Mouse (Mus musculus): ENCODE data around the gene Gbx2. TPM values are rescaled to one million over a fixed set of nuclear protein-coding genes. Genes with fewer than 3 reads are reported as not detected.
A peak's percentile ranks its signal among the peaks of the same experiment; 100 is the strongest.

Gbx2 gene
- polyA plus RNA-seq, 1 experiment from 2014 or later = 0.28 TPM

DNA sequence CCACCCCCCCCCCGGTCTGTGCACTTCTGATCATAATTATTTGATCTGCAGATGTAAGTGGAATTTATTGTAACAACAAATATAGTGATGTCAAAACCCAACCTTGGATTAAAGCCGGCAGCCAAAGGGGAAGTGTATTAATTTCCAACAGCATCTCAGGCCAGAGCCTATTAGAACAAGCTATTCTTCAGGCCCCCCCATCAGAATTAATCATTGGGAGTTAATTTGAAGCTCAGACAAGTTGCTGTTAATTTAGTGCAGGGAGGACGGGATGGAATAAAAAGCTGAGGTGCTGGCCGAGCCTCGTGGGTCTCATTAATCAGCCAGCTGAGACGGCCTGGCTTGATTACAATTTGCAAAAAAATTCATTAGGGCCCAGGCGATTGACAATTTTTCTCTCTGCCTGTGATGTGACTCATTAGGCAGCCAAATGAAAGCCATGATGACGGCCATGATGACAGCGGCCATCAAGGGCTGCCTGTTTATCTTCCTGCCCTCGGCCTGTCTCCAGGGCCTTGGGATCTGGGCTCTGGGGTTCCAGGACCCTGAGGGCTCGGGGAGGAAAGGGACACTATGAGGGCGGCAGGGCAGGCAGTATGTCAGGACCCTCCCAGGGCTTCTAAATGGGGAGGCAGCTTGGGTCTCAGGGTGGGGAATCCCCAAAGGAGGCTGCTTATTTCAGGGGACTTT, 5.3 kb downstream of the Gbx2 start:
- Histone ChIP-seq H3K4me3 (replicated peaks) (no peak overlapping the region), H3K9ac (no peak overlapping the region), H3K4me1 (peaks cover 40% of the 10 kb centered on the region), H3K27ac (replicated peaks) (no peak overlapping the region), H3K36me3 (no peaks in the 10 kb centered on the region), H3K4me2 (replicated peaks) (no peak overlapping the region), H3K9me3 (replicated peaks) (no peaks in the 10 kb centered on the region), H3K27me3 (peaks cover 99% of the 10 kb centered on the region)
- no peak for ATAC-seq (ENCODE audit: insufficient number of reproducible peaks, low FRiP score, low TSS enrichment, low read depth)
- 28% methylated on average over 12 of the region's 12 CpGs for WGBS

DNA sequence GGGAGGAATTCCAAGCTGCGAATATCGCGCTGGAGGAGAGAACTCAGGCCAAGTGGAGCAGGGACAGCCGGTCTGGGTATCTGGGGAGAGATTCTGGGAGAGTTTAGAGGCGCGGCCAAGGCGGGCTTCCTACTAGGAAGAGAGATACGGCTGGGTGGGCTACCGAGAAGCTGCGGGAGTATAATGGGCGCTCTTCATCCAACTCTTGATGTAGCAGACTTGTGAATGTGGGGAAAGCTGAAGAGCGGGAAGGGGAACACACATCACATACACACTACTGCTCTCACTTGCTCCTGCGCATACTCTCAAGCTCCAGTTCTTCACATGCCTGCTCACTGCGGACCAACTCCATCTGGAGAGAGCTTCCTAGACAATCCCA, 7.3 kb downstream of the Gbx2 start:
- H3K9me3 ChIP-seq (replicated peaks) = no peaks in the 10 kb centered on the region
- no peak for ATAC-seq (ENCODE audit: insufficient number of reproducible peaks, low FRiP score, low TSS enrichment, low read depth)
- H3K4me2 ChIP-seq (replicated peaks) = 0 out of 2 replicates have a peak overlapping the region, but pooled peaks have one; percentile 28
- H3K9ac ChIP-seq = no peak overlapping the region
- peaks cover 99% of the 10 kb centered on the region for H3K27me3 ChIP-seq
- peaks cover 22% of the 10 kb centered on the region for H3K4me1 ChIP-seq
- no peak overlapping the region for H3K4me3 ChIP-seq (replicated peaks)
- no peaks in the 10 kb centered on the region for H3K36me3 ChIP-seq
- no peak overlapping the region for H3K27ac ChIP-seq (replicated peaks)
- 8% methylated on average over 14 of the region's 14 CpGs for WGBS

DNA sequence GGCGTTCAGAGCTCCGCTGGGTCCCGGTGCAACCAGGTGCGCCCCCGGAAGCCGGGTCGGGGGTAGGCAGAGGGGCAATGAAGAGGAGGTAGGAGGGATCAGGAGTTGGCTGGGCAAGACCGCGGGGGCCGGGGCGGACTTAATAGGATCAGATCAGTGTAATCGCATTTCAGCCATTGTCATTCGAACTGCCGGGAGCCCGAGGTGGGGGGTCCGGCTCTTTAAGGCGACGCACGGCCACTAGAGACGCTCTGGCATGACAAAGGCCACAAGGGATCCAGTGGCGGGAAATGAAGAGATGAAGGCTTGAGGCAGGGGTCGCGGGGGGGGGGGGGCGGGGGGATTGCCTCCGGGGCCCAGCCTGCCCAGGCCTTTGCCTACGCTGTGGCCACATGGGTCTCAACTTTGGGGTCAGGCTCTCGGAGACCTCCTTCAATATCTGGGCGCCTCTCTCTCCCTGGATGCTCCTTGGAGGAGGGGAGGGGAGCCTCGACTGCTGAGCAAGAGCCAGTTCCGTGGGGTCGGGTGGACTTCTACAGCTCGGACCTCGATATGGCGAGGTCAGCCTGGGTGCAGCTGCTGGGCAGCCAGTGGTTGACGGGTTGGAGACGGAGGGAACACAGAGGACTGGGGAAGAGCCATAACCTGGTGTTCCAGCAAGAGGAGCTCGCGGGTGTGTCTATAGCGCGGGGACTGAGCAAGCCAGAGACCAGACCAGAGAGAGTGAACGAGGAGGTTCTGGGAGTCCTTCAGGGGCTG, 7.9 kb downstream of the Gbx2 start:
- H3K27me3 ChIP-seq = peaks cover 97% of the 10 kb centered on the region
- peaks cover 20% of the 10 kb centered on the region for H3K4me1 ChIP-seq
- H3K4me2 ChIP-seq (replicated peaks) = peak overlapping the region; percentile 28; the same call in 1 of the 2 replicates
- ATAC-seq (ENCODE audit: insufficient number of reproducible peaks, low FRiP score, low TSS enrichment, low read depth) = no peak
- no peak overlapping the region for H3K9ac ChIP-seq
- H3K27ac ChIP-seq (replicated peaks) = no peak overlapping the region
- no peaks in the 10 kb centered on the region for H3K9me3 ChIP-seq (replicated peaks)
- H3K4me3 ChIP-seq (replicated peaks) = peak overlapping the region; percentile 13; the same call in 1 of the 2 replicates
- WGBS = 1% methylated on average over 40 of the region's 41 CpGs
- H3K36me3 ChIP-seq = no peaks in the 10 kb centered on the region

DNA sequence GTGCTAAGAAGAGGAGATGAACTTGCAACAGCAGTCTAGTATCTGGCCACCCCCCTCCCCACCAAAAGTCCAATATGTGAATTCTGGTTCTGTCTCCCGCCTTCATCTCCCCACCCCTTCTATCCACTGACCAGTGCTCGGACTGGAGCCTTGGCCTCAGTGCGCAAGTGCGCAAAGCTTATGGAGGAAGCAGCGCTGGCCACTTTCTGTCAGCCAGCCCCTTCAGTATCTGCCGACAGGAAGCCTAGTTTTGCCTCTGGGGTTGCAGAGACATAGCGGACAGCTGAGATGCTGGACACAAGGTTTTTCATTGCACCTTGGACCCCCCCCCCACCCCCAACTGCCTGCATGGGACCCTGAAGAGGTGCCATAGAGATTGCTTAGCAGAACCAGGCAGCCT, 8.7 kb downstream of the Gbx2 start:
- Histone ChIP-seq H3K9ac (no peak overlapping the region), H3K36me3 (no peaks in the 10 kb centered on the region), H3K9me3 (replicated peaks) (no peaks in the 10 kb centered on the region), H3K27ac (replicated peaks) (no peak overlapping the region), H3K27me3 (peaks cover 97% of the 10 kb centered on the region), H3K4me1 (peaks cover 16% of the 10 kb centered on the region), H3K4me2 (replicated peaks) (no peak overlapping the region), H3K4me3 (replicated peaks) (no peak overlapping the region)
- no peak for ATAC-seq (ENCODE audit: insufficient number of reproducible peaks, low FRiP score, low TSS enrichment, low read depth)
- WGBS = 2% methylated on average over 7 of the region's 7 CpGs

DNA sequence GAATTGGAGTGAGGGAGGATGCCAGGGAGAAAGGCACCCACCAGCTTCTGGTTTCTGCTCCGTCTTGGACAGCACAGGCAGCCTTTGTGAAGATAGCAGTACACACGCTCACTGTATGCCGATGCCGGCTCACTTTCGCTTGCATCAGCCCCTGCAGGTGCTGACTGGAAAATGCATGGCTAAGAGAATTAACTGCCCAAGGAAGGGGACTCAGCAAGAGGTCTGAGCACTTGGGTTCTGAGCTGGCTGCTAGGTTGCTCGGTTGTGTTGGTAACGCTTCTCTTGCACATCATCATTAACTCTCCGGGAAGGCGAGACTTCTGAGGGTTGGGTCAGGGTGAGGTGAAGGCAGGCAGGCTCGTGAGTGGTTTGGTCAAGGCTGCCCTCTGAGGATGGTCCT, 9.2 kb downstream of the Gbx2 start:
- peaks cover 95% of the 10 kb centered on the region for H3K27me3 ChIP-seq
- H3K4me1 ChIP-seq = peaks cover 11% of the 10 kb centered on the region
- ATAC-seq (ENCODE audit: insufficient number of reproducible peaks, low FRiP score, low TSS enrichment, low read depth) = no peak
- no peaks in the 10 kb centered on the region for H3K36me3 ChIP-seq
- H3K4me3 ChIP-seq (replicated peaks) = no peak overlapping the region
- no peak overlapping the region for H3K27ac ChIP-seq (replicated peaks)
- H3K9me3 ChIP-seq (replicated peaks) = no peaks in the 10 kb centered on the region
- no peak overlapping the region for H3K9ac ChIP-seq
- H3K4me2 ChIP-seq (replicated peaks) = no peak overlapping the region
- WGBS = 3% methylated on average over 10 of the region's 10 CpGs

DNA sequence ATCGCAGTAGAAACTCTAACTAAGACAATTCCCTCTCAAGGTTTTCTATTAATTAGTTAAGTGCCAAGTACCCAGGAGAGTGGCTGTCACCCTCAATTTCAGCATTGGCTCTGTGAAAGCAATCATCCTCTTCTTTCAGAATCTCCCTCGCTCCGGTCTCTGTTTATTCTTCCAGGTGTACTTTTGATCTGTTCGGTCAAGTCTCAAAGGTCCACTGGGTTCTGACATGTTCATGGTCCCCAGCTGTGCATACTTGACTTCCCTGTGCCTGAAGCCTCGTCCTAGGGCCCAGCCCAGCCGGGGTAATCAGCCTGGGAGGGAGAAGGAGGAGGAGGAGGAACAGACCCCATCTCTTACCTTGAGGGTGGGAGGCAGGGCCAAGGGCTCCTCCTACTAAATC, 11.8 kb downstream of the Gbx2 start:
- 64% methylated on average over 6 of the region's 6 CpGs for WGBS
- Histone ChIP-seq H3K27ac (replicated peaks) (no peak overlapping the region), H3K9ac (no peak overlapping the region), H3K4me1 (peaks cover 11% of the 10 kb centered on the region), H3K9me3 (replicated peaks) (no peaks in the 10 kb centered on the region), H3K4me2 (replicated peaks) (no peak overlapping the region), H3K27me3 (peaks cover 69% of the 10 kb centered on the region), H3K4me3 (replicated peaks) (no peak overlapping the region), H3K36me3 (no peaks in the 10 kb centered on the region)
- no peak for ATAC-seq (ENCODE audit: insufficient number of reproducible peaks, low FRiP score, low TSS enrichment, low read depth)

DNA sequence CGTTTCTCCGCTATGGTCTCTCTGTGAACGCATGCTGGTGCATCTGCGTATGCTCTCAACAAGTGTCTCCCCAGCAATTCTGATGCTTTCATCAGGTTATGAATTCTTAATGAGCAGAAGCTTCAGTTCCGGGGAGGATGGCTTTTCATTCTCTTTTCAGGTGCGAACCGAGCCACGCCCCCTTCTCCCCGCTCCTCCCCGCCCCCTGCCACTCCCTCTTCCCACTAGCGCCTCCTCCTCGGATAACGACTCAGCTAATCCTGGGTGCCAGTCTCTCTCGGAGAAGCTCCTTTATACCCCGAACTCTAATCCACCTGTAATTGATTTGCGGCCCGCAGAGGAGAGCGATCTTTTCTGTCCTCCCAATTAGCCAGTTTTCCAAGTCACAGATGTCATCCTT, 12.9 kb downstream of the Gbx2 start:
- WGBS = 15% methylated on average over 18 of the region's 18 CpGs
- peaks cover 58% of the 10 kb centered on the region for H3K27me3 ChIP-seq

DNA sequence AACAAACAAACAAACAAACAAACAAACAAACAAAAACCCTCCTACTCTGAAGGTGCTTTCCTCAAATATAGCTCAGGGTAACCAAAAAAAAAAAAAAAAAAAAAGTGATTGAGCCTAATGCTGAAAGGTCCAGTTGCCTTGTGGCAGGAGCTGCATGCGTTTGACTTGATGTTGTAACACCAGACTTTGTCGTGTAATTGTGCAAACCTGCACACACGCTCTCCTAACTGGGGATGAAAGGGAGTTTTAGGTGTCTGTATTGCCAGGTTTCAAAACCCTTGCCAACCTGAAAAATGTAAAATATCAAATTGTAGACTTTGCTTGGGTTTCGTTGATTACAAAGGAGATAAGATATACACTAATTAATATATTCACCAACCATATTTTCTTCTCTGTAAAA, 17.4 kb downstream of the Gbx2 start:
- ATAC-seq (ENCODE audit: insufficient number of reproducible peaks, low FRiP score, low TSS enrichment, low read depth) = no peak
- H3K9me3 ChIP-seq (replicated peaks) = no peaks in the 10 kb centered on the region
- no peak overlapping the region for H3K9ac ChIP-seq
- H3K4me2 ChIP-seq (replicated peaks) = no peak overlapping the region
- H3K27me3 ChIP-seq = peaks cover 16% of the 10 kb centered on the region
- no peak overlapping the region for H3K27ac ChIP-seq (replicated peaks)
- H3K36me3 ChIP-seq = no peaks in the 10 kb centered on the region
- 74% methylated on average over 4 of the region's 4 CpGs for WGBS
- peaks cover 4% of the 10 kb centered on the region; the same call in 1 of the 2 replicates for H3K4me1 ChIP-seq
- no peak overlapping the region for H3K4me3 ChIP-seq (replicated peaks)

More for the DNA sequence above, 12.9 kb downstream of the Gbx2 start:
- peaks cover 6% of the 10 kb centered on the region for H3K4me1 ChIP-seq
- ATAC-seq (ENCODE audit: insufficient number of reproducible peaks, low FRiP score, low TSS enrichment, low read depth) = no peak
- H3K36me3 ChIP-seq = no peaks in the 10 kb centered on the region
- no peak overlapping the region for H3K4me2 ChIP-seq (replicated peaks)
- no peak overlapping the region for H3K27ac ChIP-seq (replicated peaks)
- no peak overlapping the region for H3K9ac ChIP-seq
- H3K4me3 ChIP-seq (replicated peaks) = no peak overlapping the region
- H3K9me3 ChIP-seq (replicated peaks) = no peaks in the 10 kb centered on the region

DNA sequence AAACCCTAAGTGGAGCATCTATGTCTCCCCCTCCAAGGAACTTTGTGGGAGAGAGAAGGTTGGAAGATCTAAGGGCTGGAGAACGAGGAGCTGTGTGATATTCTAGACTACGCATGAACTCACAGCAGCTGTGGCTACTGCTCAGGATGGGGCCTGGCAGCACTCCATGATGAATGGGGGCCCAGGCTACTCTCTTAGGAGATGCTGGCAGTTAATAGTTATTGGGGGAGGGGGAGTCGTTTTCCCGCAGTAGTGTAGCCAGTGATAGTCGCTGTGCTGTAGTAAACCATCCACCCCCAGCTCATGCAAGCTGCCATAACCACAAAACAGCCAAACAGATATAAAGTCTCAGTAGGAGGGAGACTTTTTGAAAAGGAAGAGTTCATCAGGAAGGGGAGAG, 18.6 kb downstream of the Gbx2 start:
- H3K27me3 ChIP-seq = peaks cover 6% of the 10 kb centered on the region
- H3K4me1 ChIP-seq = peaks cover 4% of the 10 kb centered on the region; the same call in 1 of the 2 replicates
- H3K9me3 ChIP-seq (replicated peaks) = no peaks in the 10 kb centered on the region
- H3K36me3 ChIP-seq = no peaks in the 10 kb centered on the region
- WGBS = 50% methylated on average over 5 of the region's 5 CpGs
- no peak overlapping the region for H3K4me2 ChIP-seq (replicated peaks)
- H3K4me3 ChIP-seq (replicated peaks) = no peak overlapping the region
- H3K9ac ChIP-seq = no peak overlapping the region
- no peak overlapping the region for H3K27ac ChIP-seq (replicated peaks)
- no peak for ATAC-seq (ENCODE audit: insufficient number of reproducible peaks, low FRiP score, low TSS enrichment, low read depth)

DNA sequence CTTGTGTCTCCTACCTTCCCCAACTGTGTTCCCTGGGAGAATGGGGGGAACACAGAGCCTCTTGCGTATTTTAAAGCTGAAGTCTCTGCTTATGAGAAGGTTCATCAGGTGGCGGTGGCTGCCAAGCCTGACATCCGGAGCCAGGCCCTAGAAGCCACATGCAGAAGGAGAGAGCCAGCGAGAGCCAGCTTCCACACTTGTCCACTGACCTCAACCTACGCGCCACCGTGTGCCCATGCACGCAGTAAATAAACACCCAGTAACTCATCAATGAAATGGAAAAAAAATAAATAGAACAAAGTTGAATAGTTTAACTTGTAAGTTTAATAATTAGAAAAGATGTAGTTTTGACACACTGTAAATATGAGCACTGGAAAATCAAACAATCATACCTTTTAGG, 21.2 kb downstream of the Gbx2 start:
- Histone ChIP-seq H3K4me1 (peaks cover 4% of the 10 kb centered on the region; the same call in 1 of the 2 replicates), H3K4me2 (replicated peaks) (no peak overlapping the region), H3K4me3 (replicated peaks) (no peak overlapping the region), H3K9ac (no peak overlapping the region), H3K9me3 (replicated peaks) (no peaks in the 10 kb centered on the region), H3K36me3 (no peaks in the 10 kb centered on the region), H3K27me3 (0 out of 2 replicates have a peak, but pooled peaks cover 2% of the 10 kb centered on the region), H3K27ac (replicated peaks) (no peak overlapping the region)
- WGBS = 83% methylated on average over 8 of the region's 8 CpGs
- ATAC-seq (ENCODE audit: insufficient number of reproducible peaks, low FRiP score, low TSS enrichment, low read depth) = no peak

DNA sequence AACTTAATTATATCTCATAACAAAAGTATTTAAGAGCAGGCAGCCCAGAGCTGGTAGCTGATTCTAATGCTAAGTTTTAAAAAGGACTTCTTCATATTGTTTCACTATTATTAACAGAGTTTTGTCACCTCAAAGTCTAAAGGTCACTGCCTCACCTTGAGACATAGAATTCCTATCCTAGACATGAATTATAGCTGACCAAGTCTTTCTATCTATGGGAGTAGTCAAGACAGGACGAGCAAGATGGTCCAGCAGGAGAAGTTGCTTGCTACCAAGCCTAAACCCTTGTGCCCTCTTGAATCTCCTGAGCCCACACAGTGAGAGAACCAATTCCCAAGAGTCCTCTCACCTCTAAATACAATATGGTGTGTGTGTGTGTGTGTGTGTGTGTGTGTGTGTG, 28.3 kb downstream of the Gbx2 start:
- Histone ChIP-seq H3K9ac (no peak overlapping the region), H3K27me3 (no peaks in the 10 kb centered on the region), H3K36me3 (no peaks in the 10 kb centered on the region), H3K4me2 (replicated peaks) (no peak overlapping the region), H3K4me1 (no peaks in the 10 kb centered on the region), H3K4me3 (replicated peaks) (no peak overlapping the region), H3K9me3 (replicated peaks) (no peaks in the 10 kb centered on the region), H3K27ac (replicated peaks) (no peak overlapping the region)
- 82% methylated on average over 1 of the region's 1 CpGs for WGBS
- no peak for ATAC-seq (ENCODE audit: insufficient number of reproducible peaks, low FRiP score, low TSS enrichment, low read depth)

Data from embryonic facial prominence, embryonic 15.5 days (tissue).